Mouse (Mus musculus): ENCODE measurements around the gene Izumo2. TPM values are rescaled to one million over a fixed set of nuclear protein-coding genes. Genes with fewer than 3 reads are reported as not detected.

The Izumo2 gene
- polyA plus RNA-seq, 1 experiment from 2014 or later, result not detected

GRCm38 (mm10) chr7:44669103-44669502, 39.4 kb upstream of the Izumo2 start:
- 15% methylated on average over 21 of the region's 21 CpGs for WGBS
- DNase-seq (ENCODE audit: low spot score) (peak; percentile 68), ATAC-seq (replicated peaks; ENCODE audit: low FRiP score, low TSS enrichment, low read depth) (no peak; the same call in 1 of the 2 replicates)
- Histone ChIP-seq H3K9ac (ENCODE audit: low read length) (no peak overlapping the region), H3K36me3 (ENCODE audit: control insufficient read depth, insufficient read depth, low read length) (no peaks in the 10 kb centered on the region), H3K4me1 (replicated peaks; ENCODE audit: control insufficient read depth, insufficient read depth, low read length) (0 out of 2 replicates have a peak, but pooled peaks cover 2% of the 10 kb centered on the region), H3K4me3 (ENCODE audit: low read depth, low read length) (peak overlapping the region; percentile 8; the same call in 1 of the 2 replicates), H3K9me3 (ENCODE audit: control insufficient read depth, low read length) (no peaks in the 10 kb centered on the region; the same call in 1 of the 2 replicates), H3K4me2 (ENCODE audit: low read length) (peak overlapping the region; percentile 9; the same call in 1 of the 2 replicates), H3K27me3 (replicated peaks; ENCODE audit: control insufficient read depth, insufficient read depth, low read length) (peaks cover 24% of the 10 kb centered on the region), H3K27ac (ENCODE audit: low read depth) (0 out of 2 replicates have a peak overlapping the region, but pooled peaks have one; percentile 10)

GRCm38 (mm10) chr7:44670803-44671202, 37.7 kb upstream of the Izumo2 start, which contains the start of gene Myh14:
Myh14 (minus strand) TSS chr7:44670843.
- H3K4me2 ChIP-seq (ENCODE audit: low read length), result peak within 1 kb of the TSS; percentile 44
- H3K9me3 ChIP-seq (ENCODE audit: control insufficient read depth, low read length), result peaks cover 2% of the 10 kb centered on the region; the same call in 1 of the 2 replicates
- 0 out of 2 replicates have a peak within 1 kb of the TSS, but pooled peaks have one; percentile 5 for H3K27ac ChIP-seq (ENCODE audit: low read depth)
- 1% methylated on average over 20 of the region's 23 CpGs for WGBS
- peak within 1 kb of the TSS; percentile 14 for H3K4me3 ChIP-seq (ENCODE audit: low read depth, low read length)
- ATAC-seq (replicated peaks; ENCODE audit: low FRiP score, low TSS enrichment, low read depth), result peak; percentile 86
- peak; percentile 81 for DNase-seq (ENCODE audit: low spot score)
- H3K36me3 ChIP-seq (ENCODE audit: control insufficient read depth, insufficient read depth, low read length), result no peaks in the 10 kb centered on the region
- 0 out of 2 replicates have a peak, but pooled peaks cover 2% of the 10 kb centered on the region for H3K4me1 ChIP-seq (replicated peaks; ENCODE audit: control insufficient read depth, insufficient read depth, low read length)
- peaks cover 24% of the 10 kb centered on the region for H3K27me3 ChIP-seq (replicated peaks; ENCODE audit: control insufficient read depth, insufficient read depth, low read length)
- H3K9ac ChIP-seq (ENCODE audit: low read length), result no peak within 1 kb of the TSS

GRCm38 (mm10) chr7:44672193-44672592, 36.3 kb upstream of the Izumo2 start:
- Histone ChIP-seq H3K9me3 (ENCODE audit: control insufficient read depth, low read length) (0 out of 2 replicates have a peak, but pooled peaks cover 2% of the 10 kb centered on the region), H3K4me2 (ENCODE audit: low read length) (no peak overlapping the region), H3K4me3 (ENCODE audit: low read depth, low read length) (no peak overlapping the region), H3K4me1 (replicated peaks; ENCODE audit: control insufficient read depth, insufficient read depth, low read length) (0 out of 2 replicates have a peak, but pooled peaks cover 2% of the 10 kb centered on the region), H3K36me3 (ENCODE audit: control insufficient read depth, insufficient read depth, low read length) (no peaks in the 10 kb centered on the region), H3K27ac (ENCODE audit: low read depth) (no peak overlapping the region), H3K9ac (ENCODE audit: low read length) (no peak overlapping the region), H3K27me3 (replicated peaks; ENCODE audit: control insufficient read depth, insufficient read depth, low read length) (peaks cover 24% of the 10 kb centered on the region)
- DNase-seq (ENCODE audit: low spot score), result no peak
- 70% methylated on average over 5 of the region's 5 CpGs for WGBS
- no peak for ATAC-seq (replicated peaks; ENCODE audit: low FRiP score, low TSS enrichment, low read depth)

- WGBS, result 73% methylated on average over 4 of the region's 4 CpGs
- no peak for ATAC-seq (replicated peaks; ENCODE audit: low FRiP score, low TSS enrichment, low read depth)
- H3K27me3 ChIP-seq (replicated peaks; ENCODE audit: control insufficient read depth, insufficient read depth, low read length), result peaks cover 18% of the 10 kb centered on the region
Measured at GRCm38 (mm10) chr7:44674511-44674910, 34.0 kb upstream of the Izumo2 start.

GRCm38 (mm10) chr7:44675171-44675570, 33.4 kb upstream of the Izumo2 start:
- 83% methylated on average over 6 of the region's 6 CpGs for WGBS

More at GRCm38 (mm10) chr7:44674511-44674910, 34.0 kb upstream of the Izumo2 start:
- no peak overlapping the region for H3K9ac ChIP-seq (ENCODE audit: low read length)
- H3K9me3 ChIP-seq (ENCODE audit: control insufficient read depth, low read length), result 0 out of 2 replicates have a peak, but pooled peaks cover 2% of the 10 kb centered on the region
- H3K4me2 ChIP-seq (ENCODE audit: low read length), result no peak overlapping the region
- no peak overlapping the region for H3K4me3 ChIP-seq (ENCODE audit: low read depth, low read length)
- DNase-seq (ENCODE audit: low spot score), result no peak
- H3K36me3 ChIP-seq (ENCODE audit: control insufficient read depth, insufficient read depth, low read length), result no peaks in the 10 kb centered on the region
- 0 out of 2 replicates have a peak, but pooled peaks cover 2% of the 10 kb centered on the region for H3K4me1 ChIP-seq (replicated peaks; ENCODE audit: control insufficient read depth, insufficient read depth, low read length)
- no peak overlapping the region for H3K27ac ChIP-seq (ENCODE audit: low read depth)

GRCm38 (mm10) chr7:44676126-44676525, 32.4 kb upstream of the Izumo2 start:
- no peaks in the 10 kb centered on the region for H3K36me3 ChIP-seq (ENCODE audit: control insufficient read depth, insufficient read depth, low read length)
- no peaks in the 10 kb centered on the region for H3K4me1 ChIP-seq (replicated peaks; ENCODE audit: control insufficient read depth, insufficient read depth, low read length)
- H3K27me3 ChIP-seq (replicated peaks; ENCODE audit: control insufficient read depth, insufficient read depth, low read length), result peaks cover 4% of the 10 kb centered on the region; the same call in 1 of the 2 replicates
- 61% methylated on average over 4 of the region's 4 CpGs for WGBS
- no peak overlapping the region for H3K4me3 ChIP-seq (ENCODE audit: low read depth, low read length)
- H3K9me3 ChIP-seq (ENCODE audit: control insufficient read depth, low read length), result 0 out of 2 replicates have a peak, but pooled peaks cover 2% of the 10 kb centered on the region
- DNase-seq (ENCODE audit: low spot score) (no peak), ATAC-seq (replicated peaks; ENCODE audit: low FRiP score, low TSS enrichment, low read depth) (no peak)
- H3K9ac ChIP-seq (ENCODE audit: low read length), result no peak overlapping the region
- H3K4me2 ChIP-seq (ENCODE audit: low read length), result no peak overlapping the region
- H3K27ac ChIP-seq (ENCODE audit: low read depth), result no peak overlapping the region

More at GRCm38 (mm10) chr7:44675171-44675570, 33.4 kb upstream of the Izumo2 start:
- ATAC-seq (replicated peaks; ENCODE audit: low FRiP score, low TSS enrichment, low read depth) (no peak), DNase-seq (ENCODE audit: low spot score) (no peak)
- H3K4me1 ChIP-seq (replicated peaks; ENCODE audit: control insufficient read depth, insufficient read depth, low read length), result 0 out of 2 replicates have a peak, but pooled peaks cover 2% of the 10 kb centered on the region
- no peaks in the 10 kb centered on the region for H3K36me3 ChIP-seq (ENCODE audit: control insufficient read depth, insufficient read depth, low read length)
- H3K4me3 ChIP-seq (ENCODE audit: low read depth, low read length), result no peak overlapping the region
- H3K27ac ChIP-seq (ENCODE audit: low read depth), result no peak overlapping the region
- peaks cover 14% of the 10 kb centered on the region; the same call in 1 of the 2 replicates for H3K27me3 ChIP-seq (replicated peaks; ENCODE audit: control insufficient read depth, insufficient read depth, low read length)
- no peak overlapping the region for H3K9ac ChIP-seq (ENCODE audit: low read length)
- no peak overlapping the region for H3K4me2 ChIP-seq (ENCODE audit: low read length)
- H3K9me3 ChIP-seq (ENCODE audit: control insufficient read depth, low read length), result 0 out of 2 replicates have a peak, but pooled peaks cover 2% of the 10 kb centered on the region

GRCm38 (mm10) chr7:44676611-44677010, 31.9 kb upstream of the Izumo2 start:
- H3K27me3 ChIP-seq (replicated peaks; ENCODE audit: control insufficient read depth, insufficient read depth, low read length), result no peaks in the 10 kb centered on the region
- WGBS, result 56% methylated on average over 2 of the region's 2 CpGs

GRCm38 (mm10) chr7:44683656-44684055, 24.9 kb upstream of the Izumo2 start:
- H3K27me3 ChIP-seq (replicated peaks; ENCODE audit: control insufficient read depth, insufficient read depth, low read length), result no peaks in the 10 kb centered on the region
- no peaks in the 10 kb centered on the region for H3K36me3 ChIP-seq (ENCODE audit: control insufficient read depth, insufficient read depth, low read length)
- 59% methylated on average over 8 of the region's 8 CpGs for WGBS
- no peak overlapping the region for H3K4me2 ChIP-seq (ENCODE audit: low read length)
- H3K4me3 ChIP-seq (ENCODE audit: low read depth, low read length), result no peak overlapping the region
- DNase-seq (ENCODE audit: low spot score), result no peak
- H3K4me1 ChIP-seq (replicated peaks; ENCODE audit: control insufficient read depth, insufficient read depth, low read length), result 0 out of 2 replicates have a peak, but pooled peaks cover 2% of the 10 kb centered on the region
- ATAC-seq (replicated peaks; ENCODE audit: low FRiP score, low TSS enrichment, low read depth), result no peak
- H3K27ac ChIP-seq (ENCODE audit: low read depth), result no peak overlapping the region
- H3K9ac ChIP-seq (ENCODE audit: low read length), result no peak overlapping the region
- H3K9me3 ChIP-seq (ENCODE audit: control insufficient read depth, low read length), result no peaks in the 10 kb centered on the region

More at GRCm38 (mm10) chr7:44676611-44677010, 31.9 kb upstream of the Izumo2 start:
- no peak overlapping the region for H3K27ac ChIP-seq (ENCODE audit: low read depth)
- ATAC-seq (replicated peaks; ENCODE audit: low FRiP score, low TSS enrichment, low read depth) (no peak), DNase-seq (ENCODE audit: low spot score) (no peak)
- no peaks in the 10 kb centered on the region for H3K4me1 ChIP-seq (replicated peaks; ENCODE audit: control insufficient read depth, insufficient read depth, low read length)
- H3K9ac ChIP-seq (ENCODE audit: low read length), result no peak overlapping the region
- H3K9me3 ChIP-seq (ENCODE audit: control insufficient read depth, low read length), result 0 out of 2 replicates have a peak, but pooled peaks cover 2% of the 10 kb centered on the region
- no peak overlapping the region for H3K4me2 ChIP-seq (ENCODE audit: low read length)
- no peak overlapping the region for H3K4me3 ChIP-seq (ENCODE audit: low read depth, low read length)
- H3K36me3 ChIP-seq (ENCODE audit: control insufficient read depth, insufficient read depth, low read length), result no peaks in the 10 kb centered on the region

Data from intestine, embryonic 14.5 days (tissue).